11 mouse cellular contexts compared by ENCODE assay signal in genomic region chr5:113542885-113543476, GRCm38 (mm10). TPM values are rescaled to one million over a fixed set of nuclear protein-coding genes. Genes with fewer than 3 reads are reported as not detected.
DNase-seq lines count a peak whose midpoint lies in the region; ATAC-seq and TF ChIP-seq lines count a peak whose summit lies in the region.
"Had no signal": no experiment of that assay in that cellular context is flagged by ENCODE, and none has a peak within 500 bp of the region (broad histone marks: within the 10 kb centered on the region; RNA-seq: fewer than 3 reads in every experiment).

No protein-coding gene starts in this region.

- ATAC-seq in cerebellum, adult (ENCODE audit: insufficient number of reproducible peaks, low FRiP score, low TSS enrichment): no peak
- peak; percentile 95 for ATAC-seq in forebrain, embryonic 14.5 days
- ATAC-seq in liver, embryonic 11.5 days (replicated peaks; ENCODE audit: low FRiP score): peak; percentile 90
- ATAC-seq in neural tube, embryonic 13.5 days (ENCODE audit: low read depth): peak; percentile 79
- ATAC-seq: intestine, embryonic 15.5 days had no signal

- H3K4me1 ChIP-seq in cerebellum, adult 2 months (ENCODE audit: control insufficient read depth, insufficient read depth, low read length): peaks cover 76% of the 10 kb centered on the region
- H3K4me1 ChIP-seq in forebrain, embryonic 14.5 days (ENCODE audit: control insufficient read depth, insufficient read depth, low read length): peaks cover 32% of the 10 kb centered on the region
- no peaks in the 10 kb centered on the region for H3K4me1 ChIP-seq in liver, embryonic 11.5 days (replicated peaks; ENCODE audit: control insufficient read depth, insufficient read depth, low read length)
- peaks cover 54% of the 10 kb centered on the region for H3K4me1 ChIP-seq in neural tube, embryonic 13.5 days (replicated peaks)
- H3K4me1 ChIP-seq: intestine, embryonic 15.5 days had no signal

- H3K36me3 ChIP-seq in forebrain, embryonic 14.5 days (ENCODE audit: control insufficient read depth, insufficient read depth, low read length): no peaks in the 10 kb centered on the region
- no peaks in the 10 kb centered on the region for H3K36me3 ChIP-seq in liver, embryonic 11.5 days (ENCODE audit: control insufficient read depth, insufficient read depth, low read length)
- no peaks in the 10 kb centered on the region for H3K36me3 ChIP-seq in neural tube, embryonic 13.5 days
- H3K36me3 ChIP-seq: intestine, embryonic 15.5 days had no signal

- no peak overlapping the region for H3K4me3 ChIP-seq in cerebellum, adult 2 months (replicated peaks; ENCODE audit: insufficient read depth, low read depth, low read length)
- H3K4me3 ChIP-seq in forebrain, embryonic 14.5 days (ENCODE audit: low read depth, low read length): no peak overlapping the region
- no peak overlapping the region for H3K4me3 ChIP-seq in liver, embryonic 11.5 days (ENCODE audit: low read depth, low read length)
- H3K4me3 ChIP-seq in neural tube, embryonic 13.5 days: no peak overlapping the region
- H3K4me3 ChIP-seq: intestine, embryonic 15.5 days had no signal

- H3K27me3 ChIP-seq in cerebellum, adult 2 months (ENCODE audit: control insufficient read depth, insufficient read depth, low read length): no peaks in the 10 kb centered on the region
- no peaks in the 10 kb centered on the region for H3K27me3 ChIP-seq in forebrain, embryonic 14.5 days (replicated peaks; ENCODE audit: control insufficient read depth, insufficient read depth, low read length)
- no peaks in the 10 kb centered on the region for H3K27me3 ChIP-seq in liver, embryonic 11.5 days (replicated peaks; ENCODE audit: control insufficient read depth, insufficient read depth, low read length)
- H3K27me3 ChIP-seq in neural tube, embryonic 13.5 days: peaks cover 4% of the 10 kb centered on the region; the same call in 1 of the 2 replicates
- H3K27me3 ChIP-seq: intestine, embryonic 15.5 days had no signal

- 11% methylated on average over 10 of the region's 10 CpGs for WGBS in cerebellum, adult 2 months
- 8% methylated on average over 10 of the region's 10 CpGs for WGBS in forebrain, embryonic 14.5 days
- WGBS in liver, embryonic 11.5 days: 29% methylated on average over 10 of the region's 10 CpGs
- WGBS in neural tube, embryonic 13.5 days: 15% methylated on average over 10 of the region's 10 CpGs

- H3K4me2 ChIP-seq in forebrain, embryonic 14.5 days (ENCODE audit: low read length): peak overlapping the region; percentile 2
- no peak overlapping the region for H3K4me2 ChIP-seq in liver, embryonic 11.5 days
- no peak overlapping the region for H3K4me2 ChIP-seq in neural tube, embryonic 13.5 days
- H3K4me2 ChIP-seq: intestine, embryonic 15.5 days had no signal

- H3K9ac ChIP-seq in forebrain, embryonic 14.5 days (ENCODE audit: low read length): no peak overlapping the region
- H3K9ac ChIP-seq in liver, embryonic 11.5 days (ENCODE audit: low read depth, low read length): no peak overlapping the region
- no peak overlapping the region for H3K9ac ChIP-seq in neural tube, embryonic 13.5 days
- H3K9ac ChIP-seq: intestine, embryonic 15.5 days had no signal

- no peaks in the 10 kb centered on the region for H3K9me3 ChIP-seq in forebrain, embryonic 14.5 days (replicated peaks; ENCODE audit: control insufficient read depth, low read length)
- no peaks in the 10 kb centered on the region for H3K9me3 ChIP-seq in liver, embryonic 11.5 days (ENCODE audit: control insufficient read depth, low read length)
- no peaks in the 10 kb centered on the region for H3K9me3 ChIP-seq in neural tube, embryonic 13.5 days
- H3K9me3 ChIP-seq: intestine, embryonic 15.5 days had no signal

- TF ChIP-seq POLR2A in cerebellum, adult 2 months (IDR thresholded peaks at IDR 0.05; ENCODE audit: borderline replicate concordance, insufficient read depth, low read length): no peak

- peak in 1 of 2 experiments; percentile 34 for DNase-seq in cerebellum, adult 2 months
- DNase-seq in forebrain, embryonic 14.5 days (ENCODE audit: low spot score): peak; percentile 90
- no peak for DNase-seq in liver, embryonic 11.5 days (ENCODE audit: low spot score)
- DNase-seq in urinary bladder, postnatal 10 days (ENCODE audit: low spot score): no peak
- DNase-seq in urinary bladder, postnatal 36 days (ENCODE audit: low spot score in 2 of 2): no peak
- DNase-seq in heart, adult 18-20 months: no peak
- DNase-seq: lung, adult 2 months had no signal

- TF ChIP-seq CTCF in cerebellum, adult 2 months (IDR thresholded peaks at IDR 0.05; ENCODE audit: borderline replicate concordance, insufficient read depth, low read depth, low read length): no peak

- H3K27ac ChIP-seq in cerebellum, adult 2 months (ENCODE audit: insufficient read depth, low read length): peak overlapping the region; percentile 65
- peak overlapping the region; percentile 61 for H3K27ac ChIP-seq in forebrain, embryonic 14.5 days (ENCODE audit: low read depth, low read length)
- H3K27ac ChIP-seq in liver, embryonic 11.5 days (ENCODE audit: low read depth, low read length): no peak overlapping the region
- peak overlapping the region; percentile 77 for H3K27ac ChIP-seq in neural tube, embryonic 13.5 days (replicated peaks)
- H3K27ac ChIP-seq: intestine, embryonic 15.5 days had no signal

RNA-seq across cellular contexts. Expression of gene Wscd2, which starts 52.8 kb away (rescaled TPM):
- polyA plus RNA-seq in cerebellum, adult 2 months (2012; rRNA removed): 113 and 136 TPM in 2 replicates
- 3.4 and 5.3 TPM in 2 replicates for polyA plus RNA-seq in forebrain, embryonic 14.5 days (2014; fragmentation: Nextera tagmentation; extraction: Ambion mirVana)
- polyA plus RNA-seq in liver, embryonic 11.5 days (2014; fragmentation: Nextera tagmentation; extraction: Ambion mirVana): 0.29 and 0.45 TPM in 2 replicates
- 16.3 and 16.5 TPM in 2 replicates for polyA plus RNA-seq in neural tube, embryonic 13.5 days (2015; fragmentation: Nextera tagmentation; extraction: Ambion mirVana)
- total RNA-seq in heart, adult 18-20 months (2021): under 1 TPM; 0.22 to 0.23 TPM
- total RNA-seq: megakaryocyte-erythroid progenitor cell, adult 5-6 weeks had no signal
